Mouse (Mus musculus) hindbrain, embryonic 16.5 days (tissue): Measurements from ENCODE around the gene Tomm6. TPM values are rescaled to one million over a fixed set of nuclear protein-coding genes. Genes with fewer than 3 reads are reported as not detected.

Experiments used
- ATAC-seq: fragments of 200-750 bp; cut with Nextera tagmentation; 2 replicates; pipeline ENCODE4 v1.8.0; 2017; ENCODE audit warnings: moderate TSS enrichment, moderate library complexity
- H3K27ac ChIP-seq: fragments of 300-500 bp; sonication (generic); 2 replicates; pipeline ENCODE4 v1.5.1; 2014; ENCODE audit warnings: low read depth, mild to moderate bottlenecking, control low read depth, low read length, moderate library complexity
- H3K27me3 ChIP-seq: fragments of 300-500 bp; sonication (generic); replicated peaks from 2 replicates; pipeline ENCODE4 v1.6.1; 2014; ENCODE audit warnings: low read length; ENCODE audit not compliant: control insufficient read depth, insufficient read depth
- H3K36me3 ChIP-seq: fragments of 300-500 bp; sonication (generic); 2 replicates; pipeline ENCODE4 v1.6.1; 2014; ENCODE audit warnings: mild to moderate bottlenecking, low read length, moderate library complexity, mixed read lengths; ENCODE audit not compliant: control insufficient read depth, insufficient read depth
- H3K4me1 ChIP-seq: fragments of 300-500 bp; sonication (generic); 2 replicates; pipeline ENCODE4 v1.6.1; 2014; ENCODE audit warnings: low read depth, low read length; ENCODE audit not compliant: control insufficient read depth, insufficient read depth
- H3K4me2 ChIP-seq: fragments of 300-500 bp; sonication (generic); 2 replicates; pipeline ENCODE4 v1.6.1; 2014; ENCODE audit warnings: mild to moderate bottlenecking, low read length, control low read depth, moderate library complexity
- H3K4me3 ChIP-seq: fragments of 300-500 bp; sonication (generic); 2 replicates; pipeline ENCODE4 v1.5.1; 2014; ENCODE audit warnings: mild to moderate bottlenecking, low read length, control low read depth, moderate library complexity
- H3K9ac ChIP-seq: fragments of 300-500 bp; sonication (generic); 2 replicates; pipeline ENCODE4 v1.6.1; 2014; ENCODE audit warnings: low read depth, mild to moderate bottlenecking, control low read depth, low read length, moderate library complexity
- H3K9me3 ChIP-seq: fragments of 300-500 bp; sonication (generic); 2 replicates; pipeline ENCODE4 v1.6.1; 2014; ENCODE audit warnings: mild to moderate bottlenecking, low read length, moderate library complexity; ENCODE audit not compliant: control insufficient read depth
- WGBS: fragments of 180-500 bp; shearing (Covaris S2); extraction: QIAGEN DNeasy Blood & Tissue Kit; methylation state at CpG from one replicate; pipeline ENCODE4 v1.1.7; 2014; 5-methylcytosine and 5-hydroxymethylcytosine counted together
- polyA plus RNA-seq: library from polyadenylated mRNA; unstranded; fragments of >200 nt; fragmentation: Nextera tagmentation; extraction: Ambion mirVana; gene quantifications from 2 replicates; pipeline ENCODE4 v1.2.1, GENCODE M21; 2015

Tomm6 gene
- polyA plus RNA-seq, 1 experiment from 2014 or later: 286 TPM

DNA sequence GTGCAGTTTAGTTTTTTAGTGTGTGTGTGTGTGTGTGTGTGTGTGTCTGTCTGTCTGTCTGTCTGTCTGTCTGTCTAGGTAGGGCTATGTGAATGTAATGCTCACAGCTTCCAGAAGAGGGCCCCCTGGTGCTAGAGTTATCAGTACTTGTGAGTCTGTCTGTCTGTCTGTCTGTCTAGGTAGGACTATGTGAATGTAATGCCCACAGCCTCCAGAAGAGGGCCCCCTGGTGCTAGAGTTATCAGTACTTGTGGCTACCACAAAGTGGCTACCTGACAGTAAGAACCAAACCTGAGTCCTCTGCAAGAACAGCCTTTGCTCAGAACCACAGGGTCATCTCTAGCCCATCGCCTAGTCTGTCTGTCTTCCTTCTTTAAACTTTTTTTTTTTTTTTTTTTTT is 41.5 kb downstream of the Tomm6 start:
- Histone ChIP-seq H3K27ac (no peak overlapping the region), H3K4me1 (no peaks in the 10 kb centered on the region), H3K9me3 (no peaks in the 10 kb centered on the region), H3K4me3 (no peak overlapping the region), H3K4me2 (no peak overlapping the region), H3K9ac (no peak overlapping the region), H3K36me3 (no peaks in the 10 kb centered on the region), H3K27me3 (no peaks in the 10 kb centered on the region)
- no peak for ATAC-seq
- WGBS: 76% methylated on average over 1 of the region's 1 CpGs

DNA sequence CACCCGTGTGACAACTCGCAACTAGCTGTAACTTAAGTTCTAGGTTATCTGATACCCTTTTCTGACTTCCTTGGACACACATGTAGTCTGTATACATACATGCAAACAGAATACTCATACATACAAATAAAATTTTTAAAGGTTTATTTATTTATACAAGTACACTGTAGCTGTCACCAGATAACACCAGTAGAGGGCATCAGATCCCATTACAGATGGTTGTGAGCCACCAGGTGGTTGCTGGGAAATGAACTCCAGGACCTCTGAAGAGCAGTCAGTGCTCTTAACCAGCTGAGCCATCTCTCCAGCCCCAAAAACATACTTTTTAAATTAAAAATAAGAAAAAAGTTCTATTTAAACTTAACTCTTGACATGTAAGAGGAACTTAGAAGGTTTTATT is 45.2 kb downstream of the Tomm6 start:
- ATAC-seq: no peak
- H3K9me3 ChIP-seq: no peaks in the 10 kb centered on the region
- no peak overlapping the region for H3K9ac ChIP-seq
- H3K4me2 ChIP-seq: no peak overlapping the region
- no peaks in the 10 kb centered on the region for H3K4me1 ChIP-seq
- H3K36me3 ChIP-seq: no peaks in the 10 kb centered on the region
- no peaks in the 10 kb centered on the region for H3K27me3 ChIP-seq
- WGBS: 85% methylated on average over 2 of the region's 2 CpGs
- no peak overlapping the region for H3K4me3 ChIP-seq
- no peak overlapping the region for H3K27ac ChIP-seq

Other genes starting within 250 kb of the Tomm6 start
- 20.0 and 20.5 TPM in 2 replicates for gene Taf8, start 186.1 kb downstream of the Tomm6 start, polyA plus RNA-seq
- gene Ccnd3, start 183.3 kb downstream of the Tomm6 start, polyA plus RNA-seq: 81.7 and 99.9 TPM in 2 replicates
- 35.5 and 37.8 TPM in 2 replicates for gene Bysl, start 76.9 kb downstream of the Tomm6 start, polyA plus RNA-seq
- 43.7 and 45.3 TPM in 2 replicates for gene Med20, start 76.8 kb downstream of the Tomm6 start, polyA plus RNA-seq
- 1.7 and 1.9 TPM in 2 replicates for gene Gm20517, start 76.8 kb downstream of the Tomm6 start, polyA plus RNA-seq
- gene Usp49, start 57.7 kb downstream of the Tomm6 start, polyA plus RNA-seq: 5.2 TPM in 2 replicates
- gene Frs3, start 644 bp upstream of the Tomm6 start, polyA plus RNA-seq: 55.7 and 58.1 TPM in 2 replicates
- 1.4 TPM in 2 replicates for gene Gm21981, start 6.1 kb upstream of the Tomm6 start, polyA plus RNA-seq
- 0.72 and 1.6 TPM in 2 replicates for gene Prickle4, start 6.3 kb upstream of the Tomm6 start, polyA plus RNA-seq
- gene Pgc, start 38.5 kb upstream of the Tomm6 start, polyA plus RNA-seq: 0.11 TPM in 1 of 2 replicates, not detected in the other
- gene Tfeb, start 48.6 kb upstream of the Tomm6 start, polyA plus RNA-seq: 4.6 and 4.7 TPM in 2 replicates
- 2.7 and 3.9 TPM in 2 replicates for gene Mdfi, start 146.3 kb upstream of the Tomm6 start, polyA plus RNA-seq
- 27.4 and 31.8 TPM in 2 replicates for gene Foxp4, start 236.3 kb upstream of the Tomm6 start, polyA plus RNA-seq